9 mouse cellular contexts compared by ENCODE assay signal in genomic region chr5:129611060-129611459, GRCm38 (mm10). TPM values are rescaled to one million over a fixed set of nuclear protein-coding genes. Genes with fewer than 3 reads are reported as not detected.
DNase-seq lines count a peak whose midpoint lies in the region; ATAC-seq and TF ChIP-seq lines count a peak whose summit lies in the region.
"Had no signal": no experiment of that assay in that cellular context is flagged by ENCODE, and none has a peak within 500 bp of the region (broad histone marks: within the 10 kb centered on the region; RNA-seq: fewer than 3 reads in every experiment).

No protein-coding gene starts in this region.

- H3K36me3 ChIP-seq in forebrain, embryonic 13.5 days (ENCODE audit: poor library complexity, severe bottlenecking) = peaks cover 11% of the 10 kb centered on the region
- H3K36me3 ChIP-seq in hindbrain, embryonic 14.5 days (replicated peaks; ENCODE audit: control insufficient read depth, insufficient read depth) = peaks cover 4% of the 10 kb centered on the region; the same call in 1 of the 2 replicates
- H3K36me3 ChIP-seq: lung, embryonic 15.5 days had no signal

- peak; percentile 54; the same call in 1 of the 2 replicates for TF ChIP-seq CTCF in bone marrow macrophage, adult 2 months (IDR thresholded peaks at IDR 0.05; ENCODE audit: low read depth, low read length)

- DNase-seq in cerebellum, adult 11 months = no peak
- DNase-seq in hindbrain, embryonic 14.5 days (ENCODE audit: low spot score) = peak; percentile 85
- DNase-seq in layer of hippocampus, adult 9-11 months = peak; percentile 71
- peak; percentile 61 to 66 for DNase-seq in right cerebral cortex, postnatal 36 days (ENCODE audit: low spot score in 2 of 2)

- no peaks in the 10 kb centered on the region for H3K27me3 ChIP-seq in forebrain, embryonic 13.5 days
- no peaks in the 10 kb centered on the region for H3K27me3 ChIP-seq in hindbrain, embryonic 14.5 days (ENCODE audit: control insufficient read depth, insufficient read depth, low read length)
- H3K27me3 ChIP-seq: lung, embryonic 15.5 days had no signal

- peak; percentile 40; the same call in 1 of the 2 replicates for ATAC-seq in cerebellum, adult (ENCODE audit: insufficient number of reproducible peaks, low FRiP score, low TSS enrichment)
- peak; percentile 59 for ATAC-seq in forebrain, embryonic 13.5 days
- ATAC-seq in hindbrain, embryonic 14.5 days (ENCODE audit: low FRiP score) = 0 out of 2 replicates have a peak, but pooled peaks have one; percentile 57
- peak; percentile 86 for ATAC-seq in megakaryocyte, adult 5-6 weeks (ENCODE audit: poor library complexity, severe bottlenecking)

- no peak overlapping the region for H3K27ac ChIP-seq in bone marrow macrophage, adult 2 months (ENCODE audit: insufficient read depth, low read depth, low read length)
- no peak overlapping the region for H3K27ac ChIP-seq in forebrain, embryonic 13.5 days
- no peak overlapping the region for H3K27ac ChIP-seq in hindbrain, embryonic 14.5 days
- H3K27ac ChIP-seq: lung, embryonic 15.5 days had no signal

- no peaks in the 10 kb centered on the region for H3K9me3 ChIP-seq in forebrain, embryonic 13.5 days (replicated peaks)
- no peaks in the 10 kb centered on the region for H3K9me3 ChIP-seq in hindbrain, embryonic 14.5 days (ENCODE audit: control insufficient read depth, low read length)
- H3K9me3 ChIP-seq: lung, embryonic 15.5 days had no signal

- no peak overlapping the region for H3K4me2 ChIP-seq in forebrain, embryonic 13.5 days
- H3K4me2 ChIP-seq in hindbrain, embryonic 14.5 days (replicated peaks) = no peak overlapping the region
- H3K4me2 ChIP-seq: lung, embryonic 15.5 days had no signal

- H3K9ac ChIP-seq in forebrain, embryonic 13.5 days = no peak overlapping the region
- no peak overlapping the region for H3K9ac ChIP-seq in hindbrain, embryonic 14.5 days
- H3K9ac ChIP-seq: lung, embryonic 15.5 days had no signal

- WGBS in forebrain, embryonic 13.5 days = 0% methylated on average over 1 of the region's 1 CpGs
- WGBS in hindbrain, embryonic 14.5 days = 19% methylated on average over 1 of the region's 1 CpGs

- no peak for TF ChIP-seq POLR2A in bone marrow macrophage, adult 2 months (IDR thresholded peaks at IDR 0.05; ENCODE audit: borderline replicate concordance, low read depth, low read length)

- no peak overlapping the region for H3K4me3 ChIP-seq in bone marrow macrophage, adult 2 months (ENCODE audit: insufficient read depth, low read length)
- no peak overlapping the region for H3K4me3 ChIP-seq in forebrain, embryonic 13.5 days
- H3K4me3 ChIP-seq in hindbrain, embryonic 14.5 days (replicated peaks; ENCODE audit: low read length) = no peak overlapping the region
- H3K4me3 ChIP-seq: lung, embryonic 15.5 days had no signal

- no peaks in the 10 kb centered on the region for H3K4me1 ChIP-seq in bone marrow macrophage, adult 2 months (ENCODE audit: control insufficient read depth, insufficient read depth, low read length)
- no peaks in the 10 kb centered on the region for H3K4me1 ChIP-seq in forebrain, embryonic 13.5 days
- no peaks in the 10 kb centered on the region for H3K4me1 ChIP-seq in hindbrain, embryonic 14.5 days (replicated peaks; ENCODE audit: control insufficient read depth, insufficient read depth, low read length)
- H3K4me1 ChIP-seq: lung, embryonic 15.5 days had no signal

RNA-seq across cellular contexts. Expression of gene Mmp17, which starts 27.1 kb away (rescaled TPM):
- 0.08 and 0.20 TPM in 2 replicates for polyA plus RNA-seq in bone marrow macrophage, adult 2 months (2012; ENCODE audit: insufficient read depth, insufficient read length, missing spikeins)
- polyA plus RNA-seq in forebrain, embryonic 13.5 days (2015; fragmentation: Nextera tagmentation; extraction: Ambion mirVana) = 8.6 and 10.5 TPM in 2 replicates
- polyA plus RNA-seq in hindbrain, embryonic 14.5 days (2014; fragmentation: Nextera tagmentation; extraction: Ambion mirVana) = 7.3 and 11.8 TPM in 2 replicates
- 0.18 and 0.49 TPM in 2 replicates for total RNA-seq in megakaryocyte, adult 5-6 weeks (2015)
- total RNA-seq in megakaryocyte, adult 5-6 weeks (2017) = 0.04 TPM in 2 replicates

RNA-seq across cellular contexts. Expression of gene Zfp11, which starts 58.8 kb away (rescaled TPM):
- 2.4 TPM in 2 replicates for polyA plus RNA-seq in bone marrow macrophage, adult 2 months (2012; ENCODE audit: insufficient read depth, insufficient read length, missing spikeins)
- 7.7 and 8.5 TPM in 2 replicates for polyA plus RNA-seq in forebrain, embryonic 13.5 days (2015; fragmentation: Nextera tagmentation; extraction: Ambion mirVana)
- polyA plus RNA-seq in hindbrain, embryonic 14.5 days (2014; fragmentation: Nextera tagmentation; extraction: Ambion mirVana) = 6.6 and 6.8 TPM in 2 replicates
- total RNA-seq in megakaryocyte, adult 5-6 weeks (2015) = 1.7 and 2.0 TPM in 2 replicates
- total RNA-seq in megakaryocyte, adult 5-6 weeks (2017) = 1.5 and 1.6 TPM in 2 replicates
